Mouse (Mus musculus) E14TG2a.4 (cell line): ENCODE results near the gene Arnt2.

Source experiments
- CTCF ChIP-seq: conservative IDR thresholded peaks from 2 replicates; pipeline ENCODE4 v1.5.1; 2014; ENCODE audit warnings: low read length
- POU5F1 ChIP-seq: IDR thresholded peaks from 2 replicates; pipeline ENCODE4 v1.6.1; 2014; ENCODE audit warnings: low read length, borderline replicate concordance

- TF ChIP-seq POU5F1 (no peak), CTCF (no peak)
Observed at GRCm38 (mm10) chr7:84275312-84275711, 134.7 kb downstream of the Arnt2 start.
